Mouse (Mus musculus): ENCODE data around the gene Alkbh5. TPM values are rescaled to one million over a fixed set of nuclear protein-coding genes. Genes with fewer than 3 reads are reported as not detected.
"Not testable (repeated sequence)": the region's sequence is repeated elsewhere in the genome, so short reads cannot be mapped to it uniquely, and the experiment has no call there.

The Alkbh5 gene
- total RNA-seq, 2 experiments from 2014 or later: 125 to 130 TPM

DNA sequence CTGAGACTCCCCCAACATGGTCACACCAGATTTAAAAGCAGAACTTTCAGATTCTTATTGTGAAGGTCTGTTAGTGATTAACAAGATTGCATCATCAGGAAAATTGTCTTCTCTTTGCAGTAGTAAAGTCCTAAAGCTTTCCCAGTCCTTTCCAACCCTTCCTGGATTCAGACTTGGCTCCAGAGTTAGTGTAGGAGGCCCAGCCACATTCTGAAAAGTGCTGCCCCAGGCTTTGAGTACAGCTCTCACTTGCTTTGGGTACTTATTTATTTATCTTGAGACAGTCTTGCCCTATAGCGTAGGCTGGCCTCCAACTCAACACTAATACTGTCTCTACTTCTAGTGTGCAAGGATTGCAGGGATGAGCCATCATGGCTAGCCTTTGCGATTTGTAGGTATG, 4.6 kb downstream of the Alkbh5 start:
- peak; percentile 29 for DNase-seq (ENCODE audit: low spot score)

DNA sequence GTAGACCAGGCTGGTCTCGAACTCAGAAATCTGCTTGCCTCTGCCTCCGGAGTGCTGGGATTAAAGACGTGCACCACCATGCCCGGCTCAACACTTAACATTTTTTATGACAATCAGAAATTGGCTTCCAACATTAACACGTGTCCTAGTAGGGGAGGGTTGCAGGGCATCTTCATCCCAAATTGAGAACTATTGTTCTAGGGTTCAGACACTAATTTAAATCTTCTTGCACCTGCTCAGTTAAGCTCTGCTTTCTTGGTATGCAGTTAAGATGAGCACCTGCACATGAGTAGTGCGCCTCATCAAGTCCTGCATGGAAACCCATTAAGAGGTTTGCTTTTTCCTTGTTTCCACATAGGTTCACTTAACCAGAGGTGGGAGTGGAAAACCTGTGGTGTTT, 5.7 kb downstream of the Alkbh5 start:
- no peak for DNase-seq (ENCODE audit: low spot score)

DNA sequence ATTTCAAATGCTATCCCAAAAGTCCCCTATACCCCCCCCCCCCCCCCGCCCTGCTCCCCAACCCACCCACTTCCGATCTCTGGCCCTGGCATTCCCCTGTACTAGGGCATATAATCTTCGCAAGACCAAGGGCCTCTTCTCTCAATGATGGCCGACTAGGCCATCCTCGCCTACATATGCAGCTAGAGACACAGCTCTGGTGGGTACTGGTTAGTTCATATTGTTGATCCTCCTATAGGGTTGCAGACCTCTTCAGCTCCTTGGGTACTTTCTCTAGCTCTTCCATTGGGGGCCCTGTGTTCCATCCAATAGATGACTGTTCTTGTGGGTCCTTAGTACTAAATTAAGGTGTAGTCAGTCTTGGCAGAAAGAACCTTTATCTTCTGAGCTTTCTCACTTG, 7.0 kb downstream of the Alkbh5 start:
- not testable (repeated sequence) for DNase-seq (ENCODE audit: low spot score)

DNA sequence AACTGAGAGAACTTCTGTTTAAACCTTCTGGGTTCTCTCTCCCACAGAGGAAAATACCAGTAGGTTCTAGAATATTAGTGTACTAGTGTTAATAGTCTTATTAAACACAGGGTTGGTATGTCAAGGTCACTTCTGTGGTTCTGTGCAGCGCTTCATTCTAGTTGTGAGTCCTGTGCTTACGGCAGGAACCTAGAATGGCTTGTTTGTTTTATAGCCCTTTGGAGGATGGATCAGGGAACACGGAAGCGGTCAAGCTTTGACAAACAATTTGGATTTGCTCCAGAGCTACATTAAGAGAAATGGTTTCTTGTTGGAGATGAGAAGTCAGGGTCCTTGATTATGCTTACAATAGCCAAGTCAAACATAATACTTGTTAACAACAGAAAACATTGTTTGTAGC, 9.3 kb downstream of the Alkbh5 start:
- DNase-seq (ENCODE audit: low spot score): no peak

DNA sequence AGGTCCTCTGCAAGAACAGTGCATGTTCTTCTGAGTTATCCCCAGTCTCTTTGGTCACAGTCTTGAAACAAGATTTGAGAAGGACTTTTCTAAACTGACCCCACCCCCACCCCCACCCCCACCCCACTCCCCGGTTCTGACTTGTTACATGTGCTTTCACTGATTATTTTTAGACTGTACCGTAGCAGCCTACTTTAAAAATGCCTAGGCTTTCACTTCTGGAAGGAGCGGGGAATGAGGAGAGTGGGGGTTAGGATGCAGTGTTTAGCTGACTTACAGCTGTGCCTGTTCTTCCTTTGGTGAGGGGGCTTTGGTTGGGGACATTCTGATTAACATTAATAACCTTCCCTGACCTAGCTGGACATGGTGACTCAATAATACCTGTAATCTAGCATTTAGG, 11.9 kb downstream of the Alkbh5 start:
- DNase-seq (ENCODE audit: low spot score): no peak

DNA sequence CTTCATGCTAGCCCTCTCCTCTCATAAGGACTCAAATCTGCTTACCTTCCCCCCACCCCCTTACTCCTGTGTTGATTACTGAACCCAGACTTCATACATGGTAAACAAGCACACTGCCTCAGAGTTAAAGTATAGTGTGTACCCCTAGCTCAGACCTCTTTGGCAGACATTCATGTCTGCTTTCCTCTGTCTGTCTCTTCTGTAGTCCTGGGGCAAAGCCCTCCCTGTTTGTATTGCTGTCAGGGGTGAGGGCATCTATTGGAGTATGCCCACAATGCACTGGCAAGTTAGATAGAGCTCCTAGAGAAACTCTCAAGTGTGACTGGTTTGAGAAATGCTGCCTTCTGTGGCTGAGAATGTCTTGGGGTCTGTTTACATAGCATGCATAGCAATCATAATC, 16.9 kb downstream of the Alkbh5 start:
- no peak for DNase-seq (ENCODE audit: low spot score)

DNA sequence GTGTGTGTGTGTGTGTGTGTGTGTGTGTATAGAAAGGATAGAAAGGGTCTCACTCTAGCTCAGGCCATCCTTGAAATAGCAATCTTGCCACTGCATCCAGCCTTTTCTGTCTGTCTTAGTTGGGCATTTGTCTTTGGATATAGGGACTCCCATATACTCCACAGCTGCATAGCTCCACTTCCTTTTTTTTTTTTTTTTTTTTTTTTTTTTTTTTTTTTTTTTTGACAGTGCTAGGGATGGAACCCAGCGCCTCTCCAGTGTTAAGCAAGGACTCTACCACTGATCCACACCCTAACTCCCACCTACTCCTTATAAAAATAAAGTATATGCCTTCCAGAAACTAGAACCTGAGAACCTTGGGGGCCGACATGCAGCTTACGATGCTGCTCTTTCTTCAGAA, 21.5 kb downstream of the Alkbh5 start:
- no peak for DNase-seq (ENCODE audit: low spot score)

DNA sequence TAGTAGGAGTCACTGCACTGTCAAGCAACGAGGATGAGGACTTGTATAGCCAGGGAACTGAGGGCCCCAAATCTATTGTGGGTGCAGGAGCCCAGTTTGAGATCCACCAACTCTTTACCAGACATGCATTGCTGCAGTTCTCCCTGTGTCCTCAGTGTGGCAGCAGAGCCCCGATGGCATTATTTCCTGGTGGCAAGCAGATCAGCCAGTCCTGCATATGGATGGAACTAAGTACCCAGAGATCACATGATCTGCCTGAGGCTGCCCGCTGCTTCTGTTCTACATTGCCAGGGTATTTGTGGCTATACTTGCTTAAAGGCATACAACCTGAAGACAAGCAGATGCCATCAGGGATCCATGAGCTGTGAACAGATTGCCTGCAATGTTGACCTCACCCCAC, 23.2 kb downstream of the Alkbh5 start:
- DNase-seq (ENCODE audit: low spot score): peak; percentile 71

DNA sequence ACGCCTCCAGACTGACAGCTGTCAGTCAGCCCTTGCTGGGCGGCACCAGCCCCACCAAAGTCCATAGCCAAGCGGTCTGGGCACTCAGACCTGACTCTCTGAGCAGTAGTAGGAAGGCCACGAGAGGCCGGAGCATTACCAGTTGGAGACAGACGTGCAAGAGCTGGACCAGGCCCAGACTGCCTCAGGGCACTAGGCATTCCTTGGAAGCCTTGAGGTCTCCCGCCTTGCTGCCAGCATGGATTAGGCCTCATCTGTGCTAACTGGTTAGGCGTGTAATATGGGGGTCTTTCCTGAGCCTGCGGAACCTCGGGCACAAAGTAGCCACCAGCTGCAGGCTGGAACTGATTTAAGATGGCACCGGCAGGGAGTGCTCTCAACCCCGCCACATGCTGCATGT, 37.8 kb downstream of the Alkbh5 start:
- DNase-seq (ENCODE audit: low spot score): not testable (repeated sequence)

Other genes with a start within 250 kb of the Alkbh5 start
- gene Tom1l2, start 183.5 kb upstream of the Alkbh5 start, total RNA-seq (2021): 10 to 100 TPM; 61.5 to 67.2 TPM
- 1 to 10 TPM; 1.0 to 1.4 TPM for gene Drc3, start 183.1 kb upstream of the Alkbh5 start, total RNA-seq (2021)
- gene Gid4, start 119.2 kb upstream of the Alkbh5 start, total RNA-seq (2021): 10 to 100 TPM; 62.9 to 69.0 TPM
- 10 to 100 TPM; 27.5 to 28.0 TPM for gene Atpaf2, start 117.9 kb upstream of the Alkbh5 start, total RNA-seq (2021)
- 10 to 100 TPM; 23.0 to 25.1 TPM for gene Drg2, start 81.8 kb upstream of the Alkbh5 start, total RNA-seq (2021)
- under 1 TPM in 1 of 2 experiments, not detected in 1; 0.05 TPM for gene Myo15, start 67.0 kb upstream of the Alkbh5 start, total RNA-seq (2021)
- 1 to 10 TPM; 8.9 to 9.2 TPM for gene Llgl1, start 163.3 kb downstream of the Alkbh5 start, total RNA-seq (2021)
- 100 to 1,000 TPM; 108 to 113 TPM for gene Flii, start 190.9 kb downstream of the Alkbh5 start, total RNA-seq (2021)
- 10 to 100 TPM; 75.2 to 94.4 TPM for gene Mief2, start 192.0 kb downstream of the Alkbh5 start, total RNA-seq (2021)
- 1 to 10 TPM; 3.7 to 5.0 TPM for gene Top3a, start 241.0 kb downstream of the Alkbh5 start, total RNA-seq (2021)
- 10 to 100 TPM; 18.4 to 18.5 TPM for gene Smcr8, start 241.1 kb downstream of the Alkbh5 start, total RNA-seq (2021)

All from gastrocnemius, adult 18-20 months (tissue).